Mouse (Mus musculus): ENCODE results near the gene Dohh.

The Dohh gene

GRCm38 (mm10) chr10:81356991-81357844 lies 27.0 kb upstream of the Dohh start, which contains the start of gene Mfsd12:
Mfsd12 (plus strand) TSS chr10:81357491.
- peak; percentile 93 for DNase-seq (ENCODE audit: low read depth)

DNA sequence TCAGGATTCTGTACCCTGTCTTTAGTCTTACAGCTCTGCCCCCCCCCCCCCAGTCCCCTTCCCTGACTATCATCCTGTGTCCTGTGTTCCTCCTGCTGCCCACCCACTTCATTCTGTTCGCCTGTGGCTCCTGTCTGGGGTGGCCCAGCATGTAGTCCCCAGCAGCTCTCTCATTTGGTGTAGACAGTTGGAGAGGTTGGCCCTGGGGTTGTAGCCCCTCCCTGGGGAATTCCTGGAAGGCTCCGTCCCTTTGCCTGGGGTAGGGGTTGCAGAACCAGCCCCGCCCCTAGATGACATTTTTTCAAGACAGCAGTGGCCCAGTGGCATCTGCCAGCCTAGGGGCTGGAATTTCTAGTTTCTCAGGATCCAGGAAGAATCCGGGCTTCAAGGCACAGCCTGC lies 26.0 kb upstream of the Dohh start:
- DNase-seq (ENCODE audit: low read depth), result no peak

GRCm38 (mm10) chr10:81358841-81359240 lies 25.4 kb upstream of the Dohh start:
- no peak for DNase-seq (ENCODE audit: low read depth)

GRCm38 (mm10) chr10:81360721-81361120 lies 23.5 kb upstream of the Dohh start:
- DNase-seq (ENCODE audit: low read depth), result no peak

GRCm38 (mm10) chr10:81362336-81362949 lies 21.8 kb upstream of the Dohh start:
- DNase-seq (ENCODE audit: low read depth), result no peak

DNA sequence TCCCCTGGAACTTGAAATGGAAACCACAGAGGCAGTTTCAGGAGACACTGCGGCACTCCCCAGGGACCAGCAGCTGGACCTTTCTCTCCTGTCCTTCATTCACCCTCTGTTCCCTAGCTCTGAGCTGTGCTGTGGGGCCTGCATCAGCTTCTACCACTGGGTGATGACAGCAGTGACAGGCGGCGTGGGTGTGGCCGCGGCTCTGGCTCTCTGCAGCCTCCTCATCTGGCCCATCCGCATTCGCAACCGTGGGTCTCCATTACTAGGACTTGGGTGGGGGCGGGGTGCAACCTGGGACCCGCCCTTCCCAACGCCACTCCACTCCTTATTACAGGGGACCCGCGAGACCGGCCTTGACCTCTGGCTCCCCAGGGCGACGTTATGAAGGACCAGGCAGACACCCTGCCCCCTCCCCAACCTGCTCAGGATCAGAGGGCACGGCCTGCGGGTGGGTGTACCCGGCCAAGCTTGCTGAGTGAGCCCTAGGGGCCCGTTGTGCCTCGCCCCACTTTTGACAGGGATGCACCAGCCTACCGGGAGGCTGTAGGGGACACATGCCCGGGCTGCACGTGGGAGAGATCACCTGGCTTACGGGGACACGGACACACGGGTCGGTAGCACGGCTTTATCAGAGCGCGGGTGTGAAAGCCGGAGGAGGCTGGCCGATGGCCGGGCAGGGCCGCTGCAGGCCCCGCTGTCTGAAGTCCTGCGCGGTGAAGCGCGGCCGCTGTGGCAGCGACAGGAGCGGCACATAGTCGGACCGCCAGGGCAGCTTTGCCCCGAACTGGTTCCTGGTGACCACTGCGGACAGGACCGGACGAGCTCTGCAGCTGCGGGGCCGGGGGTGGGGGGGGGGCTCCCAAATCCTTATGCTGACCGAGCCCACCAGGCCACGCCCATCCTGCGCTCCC lies 20.5 kb upstream of the Dohh start:
- DNase-seq (ENCODE audit: low read depth), result no peak

GRCm38 (mm10) chr10:81364666-81365065 lies 19.6 kb upstream of the Dohh start:
- DNase-seq (ENCODE audit: low read depth), result no peak

GRCm38 (mm10) chr10:81365073-81365472 lies 19.2 kb upstream of the Dohh start:
- no peak for DNase-seq (ENCODE audit: low read depth)

GRCm38 (mm10) chr10:81365672-81366476 lies 18.4 kb upstream of the Dohh start, which contains the start of gene 4930404N11Rik:
4930404N11Rik (minus strand) TSS chr10:81365816.
- no peak for DNase-seq (ENCODE audit: low read depth)

DNA sequence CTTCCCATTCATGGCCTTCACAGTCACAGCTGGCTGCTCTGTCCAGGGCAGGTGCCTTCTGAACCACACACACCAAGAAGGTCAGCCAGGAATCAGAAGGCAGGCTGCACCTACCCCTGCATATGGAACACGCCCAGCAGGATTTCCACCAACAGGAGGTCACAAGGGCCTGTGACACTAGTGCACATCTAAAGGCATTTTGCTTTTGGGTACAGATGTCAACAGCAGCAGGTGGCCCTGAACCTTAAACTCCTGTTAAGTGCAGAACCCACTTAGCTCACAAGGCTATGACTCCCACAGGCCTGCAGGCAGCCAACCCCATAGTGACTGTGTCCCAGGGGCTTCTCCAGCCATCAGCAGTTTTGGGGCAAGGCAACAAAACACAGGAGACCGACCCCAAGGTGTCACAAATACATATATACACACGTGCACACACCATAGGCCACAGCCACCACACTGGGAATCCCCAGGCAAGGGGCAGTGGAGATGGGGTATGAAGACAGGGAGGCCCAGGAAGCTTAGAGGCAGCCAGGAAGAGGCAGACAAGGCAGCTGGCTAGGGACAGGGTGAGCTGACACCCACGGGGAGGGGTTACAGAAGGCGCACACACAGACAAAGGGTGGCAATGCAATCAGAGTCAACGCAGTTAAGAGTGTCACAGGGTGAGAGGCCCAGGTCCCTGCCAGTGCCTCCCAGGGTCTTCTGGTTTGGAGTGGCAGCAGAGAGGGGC lies 17.6 kb upstream of the Dohh start:
- DNase-seq (ENCODE audit: low read depth), result no peak

GRCm38 (mm10) chr10:81367207-81367495 lies 17.1 kb upstream of the Dohh start:
- no peak for DNase-seq (ENCODE audit: low read depth)

DNA sequence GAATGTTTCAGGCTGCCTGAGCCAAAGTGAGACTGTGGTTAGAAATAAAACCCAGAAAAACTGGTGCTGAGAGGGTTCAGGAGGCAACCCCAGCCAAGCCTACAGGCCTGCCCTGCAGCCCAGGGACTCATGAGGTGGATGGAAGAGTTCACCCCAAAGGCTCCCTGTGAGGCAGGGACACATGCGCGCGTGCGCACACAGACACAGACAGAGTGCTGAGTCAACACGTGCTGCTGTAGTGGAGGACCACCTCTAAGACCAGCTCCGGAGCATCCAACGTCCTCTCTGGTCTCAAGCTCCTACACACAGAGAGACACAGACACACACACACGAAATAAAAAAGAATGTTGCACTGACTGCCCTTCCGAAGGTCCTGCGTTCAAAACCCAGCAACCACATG lies 8.9 kb upstream of the Dohh start:
- no peak for DNase-seq (ENCODE audit: low read depth)

DNA sequence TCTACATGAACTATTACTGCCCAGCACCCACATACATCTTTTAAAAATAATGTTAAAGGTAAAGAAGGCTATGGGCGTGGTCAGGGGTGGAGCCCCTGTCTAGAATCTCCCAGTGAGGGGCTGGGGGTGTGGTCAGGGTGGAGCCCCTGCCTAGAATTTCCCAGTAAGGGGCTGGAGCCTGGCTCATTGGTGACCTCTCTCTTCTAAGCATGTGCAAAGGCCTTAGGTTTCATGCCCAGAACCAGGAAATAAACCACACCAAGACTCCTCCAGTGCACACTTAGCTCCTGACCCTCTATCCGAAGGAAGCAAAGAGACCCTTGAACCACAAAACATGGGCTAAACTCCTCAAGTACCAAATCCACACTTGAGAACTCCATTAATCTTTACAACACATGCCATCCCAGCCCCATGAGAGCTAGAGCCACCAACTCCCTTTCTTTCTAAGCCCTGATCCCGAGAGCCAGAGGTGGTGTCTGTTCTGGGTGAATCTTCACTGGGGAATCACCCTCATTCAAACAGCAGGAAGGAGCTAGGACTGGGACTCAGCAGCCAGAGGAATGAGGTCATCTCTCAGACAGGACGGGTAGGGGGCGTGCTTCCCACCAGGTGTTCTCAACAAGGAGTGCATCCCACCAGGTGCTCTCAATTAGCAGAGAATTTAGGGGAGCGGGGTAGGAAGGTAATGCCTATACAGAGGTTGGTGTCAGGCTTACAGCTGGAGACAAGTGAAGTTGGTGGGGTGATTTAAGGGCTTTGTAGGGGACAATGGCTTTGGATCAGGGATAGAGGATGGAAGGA lies 7.5 kb upstream of the Dohh start:
- peak; percentile 38 for DNase-seq (ENCODE audit: low read depth)

DNA sequence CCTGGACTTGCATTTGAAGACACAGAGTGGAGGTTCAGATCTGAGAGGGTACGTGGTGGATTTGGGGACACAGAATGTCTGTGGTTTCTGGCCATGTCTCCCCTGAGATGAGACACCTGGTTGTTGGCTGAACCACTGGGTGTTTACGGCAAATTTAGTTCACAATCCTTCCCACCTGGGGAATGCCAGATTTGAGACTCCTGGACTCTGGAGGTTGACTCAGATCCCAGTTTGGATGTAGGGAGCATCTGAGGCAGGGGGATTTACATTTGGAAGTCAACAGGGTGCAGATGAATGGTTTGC lies 6.9 kb upstream of the Dohh start:
- DNase-seq (ENCODE audit: low read depth), result peak; percentile 46

DNA sequence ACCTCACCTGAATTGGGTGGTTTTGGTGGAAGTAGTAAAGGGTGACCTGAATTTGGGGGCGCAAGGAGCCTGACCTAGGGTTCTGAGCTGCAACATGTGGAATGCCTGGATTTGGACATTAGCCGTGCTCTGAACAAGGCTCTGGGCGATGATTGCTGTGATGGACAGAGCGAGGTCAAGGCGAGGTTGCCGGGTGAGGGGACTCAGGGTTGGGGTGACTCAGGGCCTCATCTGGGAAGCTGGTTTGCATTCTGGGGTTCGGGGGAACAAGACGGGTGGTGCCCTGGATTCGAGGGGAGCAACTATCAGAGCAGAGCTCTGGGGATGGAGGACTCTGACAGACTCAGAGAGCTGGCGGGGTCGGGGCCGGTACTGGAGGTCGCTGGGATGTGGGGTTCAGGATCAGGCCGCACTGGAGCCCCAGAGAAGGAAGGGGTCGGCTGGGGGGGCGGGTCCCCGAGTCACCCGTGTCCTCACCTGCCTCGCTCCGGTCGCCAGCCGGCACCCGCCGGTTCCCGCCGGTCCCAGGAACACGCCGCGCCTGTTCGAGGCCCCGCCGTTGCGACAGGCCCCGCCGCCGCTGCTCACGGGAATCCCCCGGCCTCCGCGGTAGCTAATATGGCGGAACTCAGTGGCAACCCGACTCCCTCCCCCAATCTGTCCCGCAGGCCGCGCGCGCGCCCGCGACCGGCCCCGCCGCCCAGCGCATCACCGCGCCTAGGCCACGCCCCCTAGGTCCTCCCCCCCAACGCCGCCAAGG lies 6.3 kb upstream of the Dohh start, which contains the start of gene Fzr1:
TSS of gene Fzr1 (minus strand) at position 724 of the 760 bp plus-strand sequence.
- no peak for DNase-seq (ENCODE audit: low read depth)

DNA sequence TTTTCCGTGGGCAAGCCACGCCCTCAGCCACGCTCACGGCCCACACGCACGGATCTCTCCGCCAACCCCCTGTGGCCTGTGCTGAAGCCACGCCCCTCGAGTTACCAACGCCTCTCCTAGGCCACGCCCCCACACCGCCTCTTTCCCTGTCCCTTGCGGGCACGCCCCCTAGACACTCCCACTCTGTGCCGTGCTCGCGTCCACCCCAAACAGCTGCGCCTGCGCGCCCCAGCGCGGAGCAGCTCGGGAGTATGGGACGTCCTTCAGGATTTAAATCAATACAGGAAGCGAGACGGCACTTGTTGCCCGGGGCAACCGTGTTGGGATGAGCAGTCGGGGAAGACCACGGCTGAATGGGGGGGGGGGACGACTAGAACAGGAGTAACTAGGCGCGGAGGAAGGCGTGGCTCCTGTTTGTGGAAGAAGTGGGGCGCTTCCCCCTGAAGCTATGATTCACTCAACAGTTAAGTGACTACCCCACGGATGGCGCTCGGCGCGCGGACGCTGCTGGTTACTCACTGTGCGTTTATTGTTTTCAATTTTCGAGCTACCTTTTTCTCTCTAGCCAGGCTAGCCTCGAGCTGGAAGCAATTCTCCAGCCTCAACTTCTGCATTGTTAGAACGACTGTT lies 5.6 kb upstream of the Dohh start:
- peak; percentile 100 for DNase-seq (ENCODE audit: low read depth)

DNA sequence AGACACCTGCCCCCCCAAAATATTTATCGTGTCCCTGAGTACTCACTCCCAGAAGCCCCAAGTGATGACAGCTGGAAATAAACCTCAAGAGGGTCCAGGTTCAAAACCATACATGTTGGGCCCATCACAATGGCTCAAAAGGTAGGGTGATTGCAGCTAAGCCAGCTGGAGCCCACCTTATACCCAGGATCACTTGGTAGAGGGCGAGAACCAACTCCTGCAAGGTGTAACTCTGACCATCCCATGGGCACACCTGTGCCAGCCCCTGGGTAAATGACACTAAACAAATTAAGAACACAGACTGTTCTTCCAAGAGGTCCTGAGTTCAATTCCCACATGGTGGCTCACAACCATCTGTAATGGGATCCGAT lies 5.1 kb upstream of the Dohh start:
- no peak for DNase-seq (ENCODE audit: low read depth)

DNA sequence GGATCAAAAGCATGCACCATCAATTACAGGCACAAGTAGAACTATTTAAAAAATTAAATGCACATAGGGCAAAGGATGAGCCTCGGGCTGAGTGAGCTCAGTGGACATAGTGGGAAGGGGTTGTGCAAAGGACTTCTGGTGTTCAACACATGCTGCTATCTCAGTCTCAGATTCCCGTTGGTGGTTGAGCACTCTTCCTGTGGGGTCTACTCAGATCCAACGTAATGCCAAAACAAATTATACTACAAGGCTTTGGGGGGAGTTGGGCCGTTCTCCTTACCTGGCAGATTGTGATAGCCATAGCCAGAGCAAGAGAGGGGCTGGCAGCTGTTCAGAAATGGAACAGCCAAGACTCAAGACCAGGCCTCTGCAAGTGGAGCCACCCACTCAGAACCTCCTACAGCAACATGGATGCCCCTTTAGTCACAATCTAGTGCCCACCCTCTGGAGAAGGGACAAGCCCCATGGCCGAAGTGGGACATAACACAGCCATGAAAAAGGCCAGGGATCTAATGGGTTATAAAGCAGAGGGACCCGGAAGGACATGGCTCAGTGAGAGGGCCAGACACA lies 4.3 kb upstream of the Dohh start:
- DNase-seq (ENCODE audit: low read depth), result no peak

- DNase-seq (ENCODE audit: low read depth), result peak; percentile 57
These were observed 2.2 kb upstream of the Dohh start for GRCm38 (mm10) chr10:81382039-81382438.
